Mouse (Mus musculus) naive thymus-derived CD4-positive, alpha-beta T cell, adult 2 months (primary cell): ENCODE results near the gene Gmds.

Experiments
- DNase-seq: peaks from one replicate; pipeline ENCODE4 v3.0.0-alpha.2; 2011; ENCODE audit warnings: low read depth

Gmds gene

DNA sequence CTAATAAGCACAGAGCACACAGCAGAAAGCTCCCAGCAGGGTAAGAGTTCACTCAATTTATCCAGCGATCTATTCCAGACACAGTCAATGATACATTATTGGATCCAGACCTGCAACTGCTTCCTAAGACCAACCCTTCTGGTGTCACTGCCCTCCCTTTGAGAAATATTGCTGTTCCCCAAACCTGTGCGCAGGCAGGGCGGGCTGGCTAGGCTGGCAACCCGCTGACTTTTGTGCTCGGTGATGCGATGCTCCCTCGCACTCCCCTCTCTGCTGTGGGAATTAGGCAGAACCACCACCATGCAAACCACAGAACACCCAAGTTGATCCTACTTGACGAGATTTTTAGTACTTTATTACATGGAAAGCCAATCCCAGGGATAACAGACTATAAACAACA lies 304.4 kb downstream of the Gmds start:
- DNase-seq, result no peak

DNA sequence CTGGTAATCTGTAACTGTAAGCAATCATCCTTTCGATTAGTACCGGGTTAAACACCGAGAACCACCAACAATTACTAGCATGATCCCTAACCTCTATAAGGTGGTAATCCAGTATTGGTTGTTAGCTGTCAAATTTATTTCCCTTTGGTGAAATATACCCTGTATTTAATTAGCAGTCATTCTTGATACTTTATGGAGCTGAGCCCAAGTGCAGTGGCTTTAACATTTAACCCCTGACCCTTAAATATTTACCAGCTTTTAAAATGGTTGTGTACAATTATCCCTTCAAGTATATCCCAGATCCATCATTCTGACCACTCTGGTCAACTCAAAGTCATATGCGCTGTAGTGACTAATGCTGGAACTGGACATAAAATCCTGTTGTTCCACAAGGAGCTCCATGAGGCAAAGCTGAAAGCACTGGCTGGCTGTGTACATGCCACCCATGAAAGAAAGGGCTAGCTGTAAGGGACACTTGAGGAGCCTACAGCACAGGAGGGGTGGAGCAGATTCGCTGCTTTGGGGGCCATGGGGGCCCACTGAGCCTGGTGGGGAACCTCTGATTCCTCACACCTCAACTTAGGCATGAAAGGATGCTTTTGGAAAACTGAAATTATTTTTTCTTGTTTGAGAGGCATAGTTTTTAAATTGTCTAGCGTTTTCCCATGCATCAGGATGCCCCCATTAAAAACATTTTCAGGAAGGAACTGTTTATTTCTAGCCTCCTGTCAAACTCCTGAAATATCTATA lies 312.1 kb downstream of the Gmds start:
- no peak for DNase-seq

DNA sequence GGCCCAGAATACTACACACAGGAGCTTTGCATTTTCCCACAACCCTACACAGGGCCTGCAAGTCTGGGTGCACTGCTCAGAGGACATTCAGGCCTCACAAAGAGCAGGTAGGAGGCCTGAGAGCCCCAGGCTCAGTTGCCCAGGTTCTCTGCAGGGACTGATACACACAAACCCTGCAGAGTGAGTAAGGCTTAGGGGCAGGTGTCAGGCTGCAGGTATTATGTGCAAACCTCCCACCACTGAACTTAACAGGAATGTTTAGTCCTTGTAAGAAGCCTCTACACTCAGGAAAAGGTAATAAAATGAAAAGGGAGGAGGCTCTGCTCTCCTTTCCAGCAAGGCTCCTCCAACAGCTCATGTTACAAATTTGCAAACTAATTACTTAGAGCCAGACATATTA lies 313.7 kb downstream of the Gmds start:
- DNase-seq, result no peak

DNA sequence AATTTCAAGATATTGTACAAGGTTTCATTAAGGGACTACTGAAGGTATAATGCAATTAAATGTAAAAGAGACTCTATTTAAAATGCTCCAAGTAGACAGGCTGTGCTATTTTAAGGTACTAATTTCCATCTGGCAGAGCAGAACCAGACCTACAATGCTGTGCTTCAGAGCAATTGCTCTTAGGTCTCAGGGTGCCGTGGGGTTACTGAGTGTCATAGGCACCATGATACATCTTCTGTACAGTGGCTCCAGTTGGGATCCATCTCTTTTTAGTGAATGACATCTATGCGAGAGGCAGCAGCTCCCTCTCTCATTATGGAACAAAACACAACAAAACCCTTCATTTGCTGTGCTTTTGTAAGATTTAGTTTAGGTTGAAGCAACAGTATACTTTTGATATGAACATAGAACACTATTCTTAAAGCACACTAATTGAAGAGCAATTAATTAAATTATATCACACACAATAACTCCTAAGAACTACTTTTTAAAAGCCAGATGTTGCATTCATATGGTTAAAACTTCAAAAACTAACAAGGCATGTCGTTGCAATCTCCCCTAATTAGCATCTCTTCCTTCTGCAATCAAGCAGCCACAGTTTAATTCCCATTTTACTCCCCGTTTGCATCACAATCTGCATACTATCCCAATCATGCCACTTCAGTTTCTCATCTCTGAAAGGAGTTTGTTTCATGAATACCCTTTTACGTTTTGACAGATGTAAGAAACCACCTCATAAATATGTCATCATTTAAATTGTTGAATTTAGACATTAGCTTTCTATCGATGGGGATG lies 317.9 kb downstream of the Gmds start:
- DNase-seq, result no peak

DNA sequence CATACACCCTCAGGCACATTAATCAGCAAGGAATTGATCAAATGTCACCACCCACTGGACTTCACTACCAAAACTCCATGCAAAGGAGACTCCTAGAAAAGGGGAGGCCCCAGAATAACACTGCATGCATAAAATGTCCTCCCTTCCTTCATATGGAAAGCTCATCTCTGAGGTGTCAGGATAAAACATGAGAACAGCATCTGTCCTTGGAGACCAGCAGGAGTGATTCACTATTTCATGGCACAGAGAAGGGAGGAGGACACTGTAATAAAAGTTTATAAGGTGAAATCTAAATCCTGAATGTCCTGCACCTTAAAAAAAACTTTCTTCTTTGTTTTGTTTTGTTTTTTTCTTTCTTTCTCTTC lies 319.3 kb downstream of the Gmds start:
- DNase-seq, result no peak

DNA sequence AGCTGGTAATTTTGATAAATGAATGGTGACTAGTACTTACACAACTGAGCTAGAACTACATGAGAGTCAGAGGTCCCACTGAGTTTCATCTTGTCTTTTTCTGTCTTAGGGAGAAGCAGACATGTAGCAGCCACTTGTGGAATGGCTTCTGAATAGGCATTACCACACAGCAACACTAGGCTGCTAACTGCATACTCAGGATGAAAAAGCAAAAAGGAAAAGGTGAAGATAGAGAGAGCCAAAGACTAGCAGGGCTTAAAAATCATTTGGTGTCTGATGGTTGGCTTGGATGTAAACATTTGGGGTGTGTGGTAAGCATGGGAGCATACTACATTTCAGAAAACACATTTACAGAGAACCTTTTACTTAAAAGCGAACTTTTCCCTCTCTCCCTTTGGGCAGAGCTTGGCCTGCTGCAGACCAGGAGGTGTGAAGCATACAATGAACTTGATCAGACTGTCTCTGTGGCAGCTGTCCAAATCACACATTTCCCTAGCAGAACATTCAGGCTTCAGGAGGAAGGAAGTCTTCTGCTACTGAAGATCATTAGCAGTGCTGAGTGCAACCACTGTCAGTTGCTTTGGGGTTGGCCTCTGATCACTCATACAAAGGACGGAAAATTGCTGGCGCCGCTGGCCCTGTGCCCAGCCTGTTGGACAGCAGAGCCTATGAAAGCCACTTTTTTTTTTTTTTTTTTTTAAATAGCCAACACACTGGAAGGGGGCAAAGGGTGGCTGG lies 319.9 kb downstream of the Gmds start:
- DNase-seq, result no peak

DNA sequence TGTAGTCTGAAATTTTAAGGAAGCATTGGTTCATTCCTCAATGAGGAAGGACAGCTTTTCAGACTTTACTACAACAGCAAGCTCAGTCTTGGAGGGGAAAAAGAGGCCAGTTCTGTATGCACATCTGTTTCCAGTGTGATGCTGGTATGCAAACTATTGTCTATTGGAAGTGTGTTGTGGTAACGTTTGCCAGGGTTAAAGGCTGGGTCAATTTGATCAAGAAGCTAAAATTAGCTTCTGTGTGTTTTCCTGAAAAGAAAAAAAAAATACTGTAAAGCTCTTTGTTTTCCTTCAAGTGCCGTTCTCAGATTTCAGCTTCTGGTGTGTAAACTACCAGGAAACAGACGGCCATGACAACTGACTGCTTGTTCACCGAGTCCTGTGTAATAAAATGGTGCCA lies 329.7 kb downstream of the Gmds start:
- no peak for DNase-seq

DNA sequence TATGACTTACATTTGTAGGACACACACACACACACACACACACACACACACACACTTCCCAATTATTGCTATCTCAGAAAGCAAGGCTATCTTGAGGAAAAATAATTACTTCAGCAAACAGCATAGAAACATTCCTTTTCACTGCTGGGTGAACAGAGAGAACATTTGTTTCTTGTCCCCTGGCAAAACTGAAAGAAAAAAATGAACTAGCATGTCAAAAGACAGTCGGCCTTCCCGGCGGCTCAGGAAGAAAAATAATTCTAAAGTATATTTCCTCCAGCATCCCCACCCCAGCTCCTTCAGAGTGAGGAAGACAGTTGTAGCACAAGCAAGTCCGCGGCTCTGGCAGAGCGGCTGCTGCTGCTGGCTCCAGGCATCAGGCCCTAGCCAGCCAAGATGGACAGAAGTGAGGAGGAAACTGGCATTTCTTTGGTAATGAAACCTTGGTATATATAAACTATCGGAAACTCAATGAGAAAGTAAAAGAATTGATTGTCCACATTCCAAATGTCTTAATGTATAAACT lies 330.4 kb downstream of the Gmds start:
- no peak for DNase-seq

DNA sequence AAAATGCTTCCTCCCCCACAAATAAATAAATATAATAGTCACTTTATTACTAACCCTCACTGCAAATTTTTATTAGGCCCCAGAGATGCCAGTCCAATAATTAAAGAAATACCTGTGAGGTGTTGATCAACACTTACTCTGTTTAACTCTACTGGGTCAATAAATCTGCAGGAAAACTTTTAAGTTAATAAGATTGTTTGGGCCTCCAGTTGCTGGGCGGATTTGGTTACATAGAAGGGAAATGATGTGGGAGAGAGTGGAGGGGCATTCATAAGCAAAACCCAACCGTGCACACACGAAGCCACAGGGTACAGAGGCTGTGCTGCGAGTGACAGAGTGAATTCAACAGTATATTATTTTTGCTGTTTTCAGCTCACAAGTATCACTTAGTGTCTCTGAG lies 345.1 kb downstream of the Gmds start:
- DNase-seq, result no peak

DNA sequence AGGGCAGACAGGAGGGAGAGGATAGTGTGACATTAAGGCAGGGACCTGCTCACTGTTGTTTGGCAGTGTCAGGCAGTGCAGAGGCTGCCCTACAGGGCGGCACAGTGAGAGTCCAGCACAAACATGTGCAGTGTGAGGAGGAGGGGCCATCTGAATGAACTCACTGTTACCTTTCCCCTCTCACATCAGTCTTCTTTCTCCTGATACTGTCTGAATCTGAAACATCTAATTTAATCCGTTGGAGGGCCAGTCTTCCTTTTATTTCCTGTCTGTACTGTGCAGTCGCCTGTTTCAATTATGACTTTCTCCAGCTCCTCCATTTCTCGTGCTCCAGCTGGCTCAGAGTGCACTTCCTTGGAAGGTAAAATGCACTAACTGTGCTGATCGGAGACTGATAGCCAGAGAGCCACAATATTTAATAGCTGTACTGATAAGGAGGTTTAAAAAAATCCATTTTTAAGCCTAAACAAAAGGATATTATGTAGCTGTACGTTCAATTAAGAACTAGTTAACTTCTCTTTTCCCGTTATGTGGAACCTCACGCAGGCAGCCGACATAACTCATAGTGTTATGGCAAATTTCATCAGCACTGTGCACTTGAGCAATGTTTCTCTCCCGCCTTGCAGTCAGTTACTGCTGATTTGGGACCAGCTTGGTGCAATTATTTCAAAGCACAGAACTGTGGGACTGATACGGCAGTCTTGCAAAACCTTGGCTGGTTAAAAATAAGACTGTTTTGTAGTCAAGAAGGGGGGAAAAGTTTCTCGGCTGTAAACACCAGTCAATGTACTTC lies 345.9 kb downstream of the Gmds start:
- DNase-seq, result no peak

DNA sequence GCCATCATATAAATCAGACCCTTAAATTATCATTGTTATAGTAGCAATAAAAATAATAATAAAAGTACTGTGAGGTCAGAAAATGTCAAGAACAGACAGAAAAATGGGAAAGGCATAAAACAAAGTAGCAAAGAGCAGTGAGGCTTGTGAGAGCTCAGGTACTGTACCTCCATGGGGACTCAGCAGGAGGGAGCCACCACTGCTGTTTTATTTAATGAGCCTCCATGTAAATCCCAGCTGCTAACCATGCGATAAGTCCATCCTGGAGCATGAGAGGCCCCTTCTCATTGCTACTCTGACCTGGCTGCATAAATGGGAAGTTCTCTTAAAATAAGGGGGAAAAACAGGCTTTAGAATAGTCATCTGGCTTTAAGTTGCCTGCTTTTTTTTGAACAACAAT lies 357.3 kb downstream of the Gmds start:
- no peak for DNase-seq

DNA sequence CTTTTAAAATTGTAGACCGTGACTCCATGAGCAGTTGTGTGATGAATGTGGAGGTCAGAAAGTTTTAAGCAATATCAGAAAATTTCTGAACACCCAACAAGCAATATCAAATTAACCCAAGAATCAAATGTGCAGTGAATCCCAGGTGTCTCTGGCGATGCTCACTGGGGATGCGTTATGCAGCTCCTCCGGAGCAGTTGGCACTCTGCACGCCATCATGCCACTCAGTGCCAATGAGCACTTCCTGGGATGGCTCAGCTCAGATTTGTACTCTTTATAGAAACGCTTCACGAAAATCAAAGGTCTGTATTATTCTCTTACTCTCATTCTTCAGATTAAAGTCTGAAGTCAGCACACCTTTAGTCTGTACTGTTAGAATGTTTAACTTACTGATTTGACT lies 360.4 kb downstream of the Gmds start:
- no peak for DNase-seq

DNA sequence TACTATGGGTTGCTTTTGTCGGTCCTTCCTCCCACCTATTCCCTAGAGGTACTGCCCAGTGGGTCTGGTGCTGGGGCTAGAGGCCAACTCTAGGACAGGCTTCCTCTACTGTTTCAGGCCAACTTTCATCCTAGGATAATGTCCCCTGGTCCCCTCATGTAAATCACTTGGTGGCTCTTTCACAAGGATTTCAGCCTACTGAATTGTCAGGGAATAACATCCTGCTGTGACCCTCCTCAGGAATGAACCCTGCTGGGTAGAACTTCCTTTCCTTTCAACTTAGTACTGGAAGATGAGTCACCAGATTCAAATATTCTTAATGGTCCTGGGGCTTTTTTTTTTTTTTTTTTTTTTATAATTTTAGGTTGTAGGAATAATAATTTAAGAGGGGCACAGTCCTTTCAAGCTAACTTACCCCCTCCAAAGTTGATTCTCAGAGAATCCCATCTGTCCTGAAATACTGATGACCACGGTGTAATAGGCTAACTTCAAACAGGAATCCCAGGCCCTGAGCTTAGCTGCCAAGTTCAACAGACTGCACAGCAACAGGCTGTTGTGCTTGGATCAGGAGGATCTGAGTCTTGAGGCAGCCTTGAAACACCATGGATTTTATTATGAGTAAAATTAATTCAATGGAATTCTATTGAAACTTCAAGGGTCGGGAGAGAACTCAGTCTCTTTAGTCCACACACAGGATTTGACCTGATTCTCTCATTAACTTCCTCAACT lies 363.6 kb downstream of the Gmds start:
- DNase-seq, result no peak

DNA sequence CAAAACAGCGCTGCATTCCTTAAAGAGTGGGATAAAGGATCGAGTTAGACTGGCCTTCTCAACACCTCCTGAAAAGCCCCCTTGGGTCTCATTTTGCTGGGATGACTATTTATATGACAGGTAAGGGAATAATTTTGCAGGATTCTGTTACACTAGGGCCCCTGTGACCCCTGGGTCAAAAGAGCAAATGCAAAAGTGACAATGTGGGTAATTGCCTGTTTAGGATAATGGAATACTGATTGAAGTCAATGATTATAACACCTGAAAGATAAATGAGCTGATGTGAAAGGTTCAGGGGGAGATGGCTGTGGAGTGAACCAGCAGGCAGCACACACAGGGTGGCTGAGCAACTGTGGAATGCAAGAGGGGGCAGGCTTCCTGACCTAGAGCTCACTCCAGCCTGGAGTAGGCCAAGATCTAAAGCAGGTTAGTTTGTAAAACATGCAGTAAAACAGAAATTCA lies 367.5 kb downstream of the Gmds start:
- DNase-seq, result no peak

DNA sequence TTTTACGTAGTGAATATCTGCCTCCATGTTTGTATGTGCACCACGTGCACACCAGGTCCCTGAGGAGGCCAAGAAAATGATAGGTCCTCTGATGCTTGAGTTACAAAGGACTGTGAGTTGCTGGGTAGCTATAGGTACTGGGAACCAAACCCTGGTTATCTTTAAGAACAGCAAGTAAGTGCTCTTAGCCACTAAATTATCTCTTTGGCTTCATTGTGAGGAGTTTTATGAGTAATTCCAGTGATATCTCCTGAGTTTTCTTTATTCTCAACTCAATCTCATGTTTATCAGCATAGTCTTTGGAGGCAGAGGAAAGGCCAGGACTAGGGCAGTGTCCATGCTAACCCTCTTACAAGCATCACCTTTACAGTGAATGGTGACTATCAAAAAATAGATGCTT lies 370.3 kb downstream of the Gmds start:
- DNase-seq, result no peak

DNA sequence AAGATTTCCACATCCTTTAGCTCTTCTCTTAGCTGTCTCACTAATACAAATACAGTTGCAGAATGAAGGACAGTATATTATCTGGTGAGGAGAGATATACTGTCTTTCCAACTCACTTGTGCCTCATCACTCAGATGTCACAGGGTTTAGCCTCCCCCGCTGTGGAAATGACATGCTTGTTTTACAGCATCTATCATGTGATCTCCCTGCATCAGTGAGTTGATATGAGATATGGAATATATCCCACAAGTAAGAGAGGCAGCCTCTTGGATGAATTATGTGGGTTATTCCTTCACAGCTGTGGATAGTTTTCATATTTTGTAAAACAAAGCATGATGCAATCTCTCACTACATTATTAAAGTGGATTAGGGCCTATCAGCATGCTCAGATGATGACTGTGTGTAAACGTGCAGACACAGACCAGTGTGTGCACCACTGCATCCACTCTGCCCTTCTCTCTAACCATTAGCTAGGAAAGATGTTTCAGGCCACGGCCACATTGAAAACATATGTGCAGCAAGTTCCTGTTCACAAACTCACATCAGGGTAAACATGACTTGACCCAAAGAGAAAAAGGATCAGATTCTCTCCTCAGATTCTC lies 371.5 kb downstream of the Gmds start:
- DNase-seq, result no peak

DNA sequence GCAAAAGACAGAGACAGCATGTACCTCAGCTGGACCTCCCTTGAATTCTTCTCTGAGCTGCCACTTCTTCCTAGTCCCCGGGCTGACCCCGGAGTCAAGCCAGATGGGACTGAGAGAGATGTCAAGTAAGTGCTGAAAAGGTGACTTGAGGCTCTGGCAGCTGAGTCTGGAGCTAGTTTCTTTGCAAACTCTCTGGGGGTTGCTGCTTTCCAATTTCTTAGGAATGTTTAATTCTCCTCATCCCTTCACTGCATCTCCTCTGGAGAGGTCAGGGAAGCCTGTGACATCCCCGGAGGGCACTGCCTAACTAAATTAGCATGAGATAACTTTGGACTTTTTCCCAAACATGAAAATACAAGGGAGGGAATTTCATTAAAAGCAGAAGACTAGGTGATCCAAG lies 378.0 kb downstream of the Gmds start:
- DNase-seq, result no peak

DNA sequence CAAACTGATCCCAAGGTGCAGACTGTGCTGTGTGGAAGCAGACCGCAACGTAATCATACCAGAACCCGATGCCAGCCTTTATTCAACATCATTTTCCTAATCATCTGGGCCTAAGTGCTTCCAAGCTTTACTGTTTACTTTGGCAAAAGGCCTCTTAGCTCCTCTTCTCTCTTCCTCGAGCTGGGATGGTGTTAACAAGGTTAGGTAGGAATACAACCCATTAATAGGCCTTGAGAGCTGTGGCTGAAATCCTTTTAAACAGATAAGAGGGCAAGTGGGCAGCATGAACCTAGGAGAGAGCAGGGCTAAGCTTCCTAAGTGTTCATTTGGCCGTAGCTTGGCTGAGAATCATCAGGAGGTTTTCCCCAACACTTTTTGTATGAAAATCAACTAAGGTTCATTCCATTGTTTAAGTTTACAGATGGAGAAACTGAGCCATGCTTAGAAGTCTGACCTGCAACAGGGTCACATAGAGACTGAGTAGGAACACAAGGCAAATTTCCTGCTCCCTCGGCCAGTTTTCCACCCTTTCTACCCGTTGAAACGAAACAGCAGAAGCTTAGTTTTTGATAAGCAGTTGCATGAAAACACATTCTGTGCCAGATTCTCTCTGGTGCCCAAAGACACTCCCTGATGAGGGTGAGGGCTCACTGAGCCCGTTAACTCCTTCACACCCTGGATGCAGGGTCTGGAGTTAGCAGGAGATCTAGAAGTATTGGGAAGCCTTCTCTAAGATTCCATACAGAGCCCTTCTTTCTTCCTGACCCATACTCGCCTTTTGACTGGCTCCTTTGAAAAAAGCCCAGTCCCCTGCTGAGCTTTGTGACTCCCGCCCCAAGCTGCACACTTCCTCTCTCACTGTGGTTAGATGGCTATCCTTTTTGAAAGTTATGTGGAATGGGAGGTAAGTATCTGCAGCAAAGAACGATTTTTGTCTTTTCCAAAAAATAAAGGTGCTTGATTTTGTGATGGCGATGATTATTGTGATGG lies 379.9 kb downstream of the Gmds start:
- DNase-seq, result no peak

DNA sequence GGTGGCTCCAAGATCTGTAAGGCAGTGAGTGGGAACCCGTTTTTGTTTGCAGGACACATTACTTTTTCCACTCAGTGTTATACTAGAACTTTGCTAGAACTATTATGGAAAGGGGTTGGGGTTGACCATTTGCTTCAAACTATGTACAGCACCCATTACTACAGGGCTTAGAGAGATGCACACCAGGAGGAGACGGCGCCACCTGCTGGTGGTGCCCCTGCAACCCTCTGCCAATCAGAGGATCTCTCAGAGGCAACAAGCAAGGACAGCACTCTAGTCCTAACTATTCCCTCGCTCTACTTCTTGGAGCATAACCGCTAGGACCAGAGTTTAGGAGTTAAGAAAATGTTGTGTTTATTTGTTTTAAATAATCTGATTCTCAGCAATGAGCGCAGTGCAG lies 382.0 kb downstream of the Gmds start:
- peak; percentile 47 for DNase-seq

DNA sequence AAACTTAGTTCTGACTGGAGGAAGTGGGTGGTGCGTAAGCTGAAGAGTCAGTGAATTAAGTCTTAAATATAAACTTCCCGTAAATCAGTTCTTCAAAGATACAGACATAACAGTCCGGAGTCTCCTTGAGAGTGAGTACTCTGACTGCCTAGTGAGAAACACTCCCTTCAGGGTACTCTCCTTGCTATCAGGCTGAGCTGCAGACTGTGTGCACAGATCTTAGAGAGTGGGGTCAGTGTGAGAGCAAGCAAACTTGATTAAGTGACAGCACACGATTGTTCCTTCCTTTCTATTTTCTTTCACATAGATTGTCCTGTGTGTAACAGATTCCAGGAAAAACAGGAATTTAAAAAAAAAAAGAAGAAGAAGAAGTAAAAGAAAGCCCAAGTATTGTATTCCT lies 382.4 kb downstream of the Gmds start:
- DNase-seq, result no peak
